Mouse (Mus musculus) v-Abl transformed pro-B cells (cell line): ENCODE results near the gene Pakap.

Experiments
- in situ Hi-C, 2 experiments: fragments of 400-800 bp; cut with MboI; formaldehyde crosslinking; loops; one replicate each; pipeline ENCODE4 v1.15.1; 2025; ENCODE audit not compliant: unreplicated experiment in 2 of 2

The Pakap gene

GRCm38 (mm10) chr4:57885186-57885585 lies 317.2 kb downstream of the Pakap start:
- in situ Hi-C loops: loop anchor here in 1 of 2 experiments (10.0 kb wide), 1 partner anchor 420 kb away; no protein-coding TSS in a partner anchor

- in situ Hi-C loops: loop anchor here in 1 of 2 experiments (10.0 kb wide), 1 partner anchor 421 kb away; no protein-coding TSS in a partner anchor
Measured at GRCm38 (mm10) chr4:57886066-57886887, 318.3 kb downstream of the Pakap start.

- in situ Hi-C loops: loop anchor here in 1 of 2 experiments (10.0 kb wide), 1 partner anchor 422 kb away; no protein-coding TSS in a partner anchor
Measured at GRCm38 (mm10) chr4:57886888-57887230, 318.9 kb downstream of the Pakap start.

GRCm38 (mm10) chr4:57888246-57888645 lies 320.3 kb downstream of the Pakap start:
- in situ Hi-C loops: loop anchor here in 1 of 2 experiments (10.0 kb wide), 1 partner anchor 423 kb away; no protein-coding TSS in a partner anchor

GRCm38 (mm10) chr4:57888978-57889377 lies 321.0 kb downstream of the Pakap start:
- in situ Hi-C loops: loop anchor here in 1 of 2 experiments (10.0 kb wide), 1 partner anchor 424 kb away; no protein-coding TSS in a partner anchor

- in situ Hi-C loops: loop anchor here in 1 of 2 experiments (10.0 kb wide), 1 partner anchor 425 kb away; no protein-coding TSS in a partner anchor
Measured at GRCm38 (mm10) chr4:57889773-57890172, 321.8 kb downstream of the Pakap start.

GRCm38 (mm10) chr4:57892001-57892586 lies 324.1 kb downstream of the Pakap start:
- in situ Hi-C loops: no loop called here

- in situ Hi-C loops: no loop called here
Measured at GRCm38 (mm10) chr4:57895140-57895539, 327.2 kb downstream of the Pakap start.

- in situ Hi-C loops: no loop called here
Measured at GRCm38 (mm10) chr4:57895902-57896301, 327.9 kb downstream of the Pakap start.

GRCm38 (mm10) chr4:57896631-57897030 lies 328.7 kb downstream of the Pakap start:
- in situ Hi-C loops: no loop called here

GRCm38 (mm10) chr4:57901210-57901609 lies 333.2 kb downstream of the Pakap start:
- in situ Hi-C loops: loop anchor here (5.0 to 25.0 kb wide), 5 partner anchors 181 to 1086 kb away; partner anchors contain the start of genes Dnajc25 (in 1 of the 2) and Ptgr1 (in 1 of the 2)

GRCm38 (mm10) chr4:57902619-57903018 lies 334.6 kb downstream of the Pakap start:
- in situ Hi-C loops: loop anchor here (5.0 to 25.0 kb wide), 5 partner anchors 180 to 1085 kb away; partner anchors contain the start of genes Dnajc25 (in 1 of the 2) and Ptgr1 (in 1 of the 2)

- in situ Hi-C loops: loop anchor here (5.0 to 25.0 kb wide), 5 partner anchors 178 to 1083 kb away; partner anchors contain the start of genes Dnajc25 (in 1 of the 2) and Ptgr1 (in 1 of the 2)
Measured at GRCm38 (mm10) chr4:57904211-57904610, 336.2 kb downstream of the Pakap start.

- in situ Hi-C loops: loop anchor here (5.0 to 25.0 kb wide), 5 partner anchors 178 to 1083 kb away; partner anchors contain the start of genes Dnajc25 (in 1 of the 2) and Ptgr1 (in 1 of the 2)
Measured at GRCm38 (mm10) chr4:57904638-57905037, 336.7 kb downstream of the Pakap start.

- in situ Hi-C loops: loop anchor here (10.0 to 25.0 kb wide), 4 partner anchors 348 to 1081 kb away; partner anchors contain the start of genes Dnajc25 (in 1 of the 2) and Ptgr1 (in 1 of the 2)
Measured at GRCm38 (mm10) chr4:57906708-57907107, 338.7 kb downstream of the Pakap start.

GRCm38 (mm10) chr4:57908860-57909259 lies 340.9 kb downstream of the Pakap start:
- in situ Hi-C loops: loop anchor here (10.0 to 25.0 kb wide), 4 partner anchors 346 to 1078 kb away; partner anchors contain the start of genes Dnajc25 (in 1 of the 2) and Ptgr1 (in 1 of the 2)

- in situ Hi-C loops: loop anchor here (25.0 kb wide), 2 partner anchors 824 to 1074 kb away; partner anchors contain the start of genes Dnajc25 (in 1 of the 2) and Ptgr1 (in 1 of the 2)
Measured at GRCm38 (mm10) chr4:57913021-57913420, 345.0 kb downstream of the Pakap start.

GRCm38 (mm10) chr4:57914193-57915190 lies 346.5 kb downstream of the Pakap start:
- in situ Hi-C loops: loop anchor here (5.0 to 25.0 kb wide), 3 partner anchors 163 to 1073 kb away; partner anchors contain the start of genes Dnajc25 (in 1 of the 2) and Ptgr1 (in 1 of the 2)
